Mouse (Mus musculus) gastrocnemius, postnatal 14 days (tissue): ENCODE results near the gene Lrrc37a. TPM values are rescaled to one million over a fixed set of nuclear protein-coding genes. Genes with fewer than 3 reads are reported as not detected.

Source experiments
- DNase-seq: peaks from one replicate; pipeline ENCODE4 v3.0.0; 2021; ENCODE audit warnings: mixed read lengths
- intact Hi-C: fragments of 180-260 bp; cut with DNase I; formaldehyde crosslinking; loops from one replicate; pipeline ENCODE4 v1.15.1; 2025; ENCODE audit warnings: low total_unique reads
- total RNA-seq, 2 experiments: library from RNA; stranded (reverse); gene quantifications; 2 replicates each; pipeline ENCODE4 v1.2.3; 2021

Lrrc37a gene
- total RNA-seq, 2 experiments from 2014 or later = not detected

DNA sequence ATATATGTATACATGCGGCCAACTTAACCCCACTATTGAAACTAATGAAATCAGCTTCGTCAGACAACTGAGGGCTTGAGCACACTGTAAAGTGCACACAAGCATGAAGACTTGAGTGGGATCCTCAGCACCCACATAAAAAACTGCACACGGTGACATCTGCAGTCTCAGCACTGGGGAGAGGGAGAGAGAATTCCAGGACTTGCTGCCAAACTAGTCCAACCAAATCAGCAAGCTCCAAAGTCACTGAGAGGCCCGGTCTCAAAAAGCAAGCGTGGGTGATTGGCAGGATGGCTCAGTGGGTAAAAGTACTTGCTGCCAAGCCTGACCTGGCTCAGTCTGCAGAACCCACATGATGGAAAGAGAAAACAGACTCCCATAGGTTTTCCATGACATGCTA, 101.7 kb downstream of the Lrrc37a start:
- no peak for DNase-seq
- intact Hi-C loops = no loop called here

- intact Hi-C loops = no loop called here
- no peak for DNase-seq
Observed at GRCm38 (mm10) chr11:103402198-103402597, 102.2 kb downstream of the Lrrc37a start.

Other genes starting within 250 kb of the Lrrc37a start
- gene Map3k14, start 237.1 kb downstream of the Lrrc37a start, total RNA-seq = 1 to 10 TPM; 2.2 to 2.3 TPM
- gene Arhgap27, start 140.9 kb downstream of the Lrrc37a start, total RNA-seq = 10 to 100 TPM in 1 of 2 experiments, 1 to 10 TPM in 1; 7.5 to 13.5 TPM
- 1 to 10 TPM; 7.9 to 9.3 TPM for gene Plekhm1, start 91.9 kb downstream of the Lrrc37a start, total RNA-seq
- not detected for gene Gm884, start 116.5 kb upstream of the Lrrc37a start, total RNA-seq
- not detected for gene Lyzl6, start 134.3 kb upstream of the Lrrc37a start, total RNA-seq
- not detected for gene Rprml, start 145.0 kb upstream of the Lrrc37a start, total RNA-seq
- gene Gosr2, start 193.3 kb upstream of the Lrrc37a start, total RNA-seq = 10 to 100 TPM; 40.0 to 43.5 TPM
- gene Wnt9b, start 245.2 kb upstream of the Lrrc37a start, total RNA-seq = under 1 TPM in 1 of 2 experiments, not detected in 1; 0.09 TPM